Mouse (Mus musculus) testis, postnatal 10 days (tissue): ENCODE results near the gene Irs1.
A peak's percentile ranks its signal among the peaks of the same experiment; 100 is the strongest.

Experiments
- DNase-seq: peaks from one replicate; pipeline ENCODE4 v3.0.0; 2021; ENCODE audit warnings: low spot score

The Irs1 gene

GRCm38 (mm10) chr1:82291151-82291797 lies at the start of gene Irs1:
TSS of gene Irs1 (minus strand) at chr1:82291416.
- DNase-seq: peak; percentile 84

GRCm38 (mm10) chr1:82334506-82334905 lies 43.3 kb upstream of the Irs1 start:
- no peak for DNase-seq

- no peak for DNase-seq
These were observed 38.7 kb upstream of the Irs1 start for GRCm38 (mm10) chr1:82329954-82330247.

DNA sequence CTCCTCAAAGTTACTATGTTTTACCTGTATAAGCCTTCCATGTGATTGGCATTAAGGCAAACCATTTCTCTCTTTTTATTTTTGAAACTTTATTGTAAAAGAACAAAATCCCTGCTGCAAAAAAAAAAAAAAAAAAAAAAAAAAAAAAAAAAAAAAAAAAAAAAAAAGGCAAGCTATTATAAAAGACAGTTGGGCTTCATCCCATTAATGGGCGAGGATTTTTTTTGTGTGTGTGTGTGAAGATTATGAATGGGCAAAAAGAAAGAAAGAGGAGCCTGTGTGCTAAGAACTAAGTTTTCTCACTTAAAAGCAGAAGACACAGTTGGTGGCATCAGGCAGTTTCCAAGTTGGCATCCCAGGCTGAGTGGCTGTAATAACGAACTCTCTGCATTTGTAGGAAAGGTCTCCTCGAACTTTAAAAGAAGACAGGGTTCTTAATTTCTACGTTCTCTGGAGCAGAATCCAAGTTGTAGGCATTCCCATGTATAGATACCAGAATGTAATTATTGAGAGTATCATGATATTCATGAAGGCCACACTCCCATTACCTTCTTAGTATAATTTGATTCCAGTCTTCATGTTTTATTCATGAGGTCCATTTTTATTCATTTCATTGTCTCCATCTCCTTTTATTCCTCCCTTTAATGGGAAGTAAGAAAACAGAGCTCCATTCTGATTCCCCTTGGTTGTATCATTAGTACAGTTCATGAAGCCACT lies 38.2 kb upstream of the Irs1 start:
- no peak for DNase-seq

DNA sequence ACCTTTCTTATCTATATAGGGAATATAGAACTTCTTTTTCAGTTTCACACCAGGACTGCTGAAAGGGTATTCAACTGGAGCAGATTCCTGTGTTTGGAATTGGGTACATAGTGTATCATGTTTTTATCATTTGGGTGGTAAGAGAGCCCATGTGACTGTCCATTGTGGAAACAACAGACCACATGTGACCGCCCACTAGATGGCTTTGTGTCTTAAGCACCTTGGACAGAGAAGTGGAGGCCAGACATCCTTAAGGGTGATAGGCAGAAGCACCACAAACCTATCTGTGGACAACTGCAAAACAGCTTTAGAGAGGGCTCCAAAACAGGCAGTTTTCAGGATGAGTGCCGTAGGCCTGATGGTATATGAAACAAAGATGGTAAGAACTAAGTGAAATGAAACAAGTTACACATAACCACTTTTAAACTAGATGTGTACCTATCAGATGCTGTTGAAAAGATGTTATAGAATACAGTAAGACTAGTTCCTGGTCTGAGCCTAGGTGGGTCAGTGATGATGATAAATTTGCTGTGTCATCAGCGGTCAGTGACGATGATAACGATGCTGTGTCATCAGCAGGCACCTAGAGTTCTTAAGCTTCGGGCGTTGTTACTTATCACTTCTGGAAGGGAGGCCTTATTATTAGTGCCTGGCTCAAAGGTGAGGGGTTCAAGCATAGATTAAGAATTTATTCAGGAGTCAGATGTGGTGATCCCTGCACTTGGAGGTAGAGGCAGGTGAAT lies 37.0 kb upstream of the Irs1 start:
- DNase-seq: no peak

GRCm38 (mm10) chr1:82326120-82326519 lies 34.9 kb upstream of the Irs1 start:
- DNase-seq: no peak

DNA sequence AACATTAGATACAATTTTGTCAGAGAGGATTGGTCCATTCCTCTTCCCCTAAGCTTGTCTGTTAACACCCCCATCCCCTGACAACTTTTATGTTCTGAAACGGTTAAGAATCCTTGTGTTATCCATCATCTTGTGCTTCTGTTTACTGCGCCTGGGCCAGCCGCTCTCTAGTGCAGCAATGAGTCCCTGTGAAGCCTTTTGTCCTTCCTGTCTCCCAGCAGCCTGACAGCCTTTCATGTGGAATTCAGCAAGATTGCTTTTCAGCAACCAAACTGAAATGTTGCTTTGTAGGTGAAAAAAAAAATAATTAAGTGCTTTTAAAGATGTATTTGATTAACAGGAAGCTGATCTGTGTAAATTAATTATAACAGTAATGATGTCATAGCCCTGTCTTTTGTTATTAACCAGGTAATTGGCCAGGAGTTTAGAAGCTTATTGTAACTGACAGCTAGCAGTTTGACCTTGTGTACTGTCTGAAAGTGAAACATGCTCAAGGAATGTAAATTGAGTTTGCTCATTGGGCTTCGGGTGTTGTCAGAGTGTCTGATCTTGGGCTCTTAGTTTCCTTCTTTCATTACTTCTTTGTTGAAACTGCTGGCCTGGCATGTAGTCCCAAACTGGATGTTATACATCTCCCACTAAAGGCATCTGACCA lies 33.0 kb upstream of the Irs1 start:
- no peak for DNase-seq

GRCm38 (mm10) chr1:82321441-82321840 lies 30.2 kb upstream of the Irs1 start:
- no peak for DNase-seq

- DNase-seq: no peak
These were observed 29.6 kb upstream of the Irs1 start for GRCm38 (mm10) chr1:82320864-82321263.

- no peak for DNase-seq
These were observed 29.2 kb upstream of the Irs1 start for GRCm38 (mm10) chr1:82320456-82320855.

GRCm38 (mm10) chr1:82316746-82317126 lies 25.5 kb upstream of the Irs1 start:
- peak; percentile 61 for DNase-seq

DNA sequence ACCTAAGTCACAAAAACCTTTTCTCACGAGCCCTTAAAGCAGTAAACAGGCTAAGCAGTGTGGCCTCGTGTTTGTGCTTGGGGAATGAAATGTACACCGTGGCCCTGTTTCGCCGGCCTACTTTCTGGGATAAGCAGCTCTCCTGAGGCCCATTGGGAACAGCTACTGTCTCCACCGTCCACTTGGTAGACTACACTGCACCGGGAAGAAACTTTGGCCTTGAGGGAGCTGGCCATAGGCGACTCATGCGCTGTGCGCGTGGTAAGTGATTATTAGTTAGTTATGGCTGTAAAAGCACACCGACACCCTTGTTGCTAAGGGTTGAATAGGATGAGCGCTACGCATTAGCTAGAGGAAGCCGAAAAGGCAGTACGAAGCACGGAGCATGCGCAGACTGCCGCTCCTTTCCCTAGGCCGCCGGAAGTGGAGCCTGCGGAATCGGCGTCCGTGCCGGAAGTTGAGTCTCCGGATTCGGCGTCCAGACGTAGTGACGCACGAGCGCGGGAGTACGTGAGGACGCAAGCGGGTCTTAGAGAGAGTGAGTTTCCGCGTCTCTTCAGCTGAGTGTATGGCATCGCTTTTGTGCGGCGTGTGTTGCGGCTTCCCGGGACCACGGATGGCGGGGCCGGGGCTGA lies 25.0 kb upstream of the Irs1 start, which contains the start of gene Rhbdd1:
TSS of gene Rhbdd1 (plus strand) at position 342 of the 635 bp plus-strand sequence.
- peak; percentile 97 for DNase-seq

- DNase-seq: no peak
These were observed 13.3 kb upstream of the Irs1 start for GRCm38 (mm10) chr1:82304483-82304882.

- no peak for DNase-seq
These were observed 7.4 kb upstream of the Irs1 start for GRCm38 (mm10) chr1:82298586-82298985.

DNA sequence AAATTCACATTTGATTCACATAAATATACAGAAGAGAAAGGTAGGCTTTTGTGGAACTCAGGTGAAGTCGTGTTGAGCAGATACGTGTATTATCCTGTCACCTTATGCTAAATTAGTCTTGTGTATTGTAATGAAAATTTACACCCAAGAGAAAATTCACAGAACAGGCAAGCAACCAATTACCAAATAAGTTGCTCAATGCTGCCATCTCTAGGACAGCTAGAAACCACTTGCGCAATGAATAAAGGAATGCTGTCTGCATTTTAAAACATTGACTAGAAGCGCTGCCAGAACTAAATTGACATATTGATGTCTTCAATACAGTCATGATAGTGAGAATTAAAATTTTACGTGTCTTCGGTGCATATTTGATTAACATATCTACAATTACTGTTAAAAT lies 2.9 kb upstream of the Irs1 start:
- DNase-seq: no peak

DNA sequence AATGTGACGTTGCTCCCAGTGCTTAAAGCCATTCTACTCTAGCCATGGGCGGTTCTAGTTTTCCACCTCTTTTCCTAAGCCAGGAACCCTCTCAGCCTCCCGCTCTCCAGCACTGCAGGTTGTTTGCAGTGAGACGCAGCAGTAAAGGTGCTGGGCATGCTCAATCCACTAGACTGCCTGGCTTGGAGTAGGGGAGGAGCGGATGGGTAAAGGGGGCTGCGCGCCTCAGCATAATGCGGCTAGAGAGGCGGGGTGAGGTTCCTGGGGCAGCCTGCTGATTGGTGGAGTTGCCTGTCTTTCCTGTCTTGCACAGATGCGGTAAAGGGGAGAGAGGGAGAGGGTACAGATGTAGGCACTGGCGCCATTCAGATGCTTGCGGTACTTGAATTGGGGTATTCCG lies 1.6 kb upstream of the Irs1 start:
- DNase-seq: peak; percentile 53

DNA sequence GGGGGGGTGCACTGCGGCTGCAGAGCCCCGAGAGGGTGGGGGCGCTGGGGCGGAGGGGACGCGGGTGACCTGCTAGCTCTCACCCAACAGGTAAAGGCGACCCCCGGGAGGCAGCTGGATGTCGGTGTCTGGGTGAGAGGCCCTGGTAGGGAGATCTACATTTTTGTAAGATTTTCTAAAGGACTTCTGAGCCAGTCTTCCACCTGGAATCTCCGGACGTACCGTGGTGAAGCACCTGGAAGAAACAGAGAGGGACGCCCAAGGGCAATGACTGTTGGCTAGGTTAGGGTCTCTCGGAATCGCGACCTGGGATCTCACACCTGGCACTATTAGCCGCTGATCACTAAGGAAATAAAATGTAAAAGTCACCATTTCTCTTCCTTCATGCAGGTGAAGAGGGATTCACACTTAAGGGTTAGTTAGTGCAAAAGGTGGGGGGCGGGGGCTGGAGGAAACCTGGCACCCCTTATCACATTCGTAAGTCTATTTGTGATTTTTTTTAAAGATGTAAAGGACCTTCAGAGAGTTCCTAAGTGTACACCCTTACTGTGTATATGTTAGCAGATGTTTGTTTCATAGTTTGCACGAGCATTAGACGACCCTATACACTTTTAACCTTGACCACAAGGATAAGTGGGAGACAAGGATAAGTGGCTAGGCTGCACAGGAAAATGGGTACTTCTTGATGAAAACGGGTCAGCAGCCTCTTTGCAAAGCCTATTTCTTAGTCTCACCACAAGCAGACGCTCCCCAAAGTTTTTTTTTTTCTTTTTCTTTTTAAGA lies 905 bp upstream of the Irs1 start:
- DNase-seq: no peak

- peak; percentile 83 for DNase-seq
These were observed 479 bp downstream of the Irs1 start for GRCm38 (mm10) chr1:82290723-82291150.

DNA sequence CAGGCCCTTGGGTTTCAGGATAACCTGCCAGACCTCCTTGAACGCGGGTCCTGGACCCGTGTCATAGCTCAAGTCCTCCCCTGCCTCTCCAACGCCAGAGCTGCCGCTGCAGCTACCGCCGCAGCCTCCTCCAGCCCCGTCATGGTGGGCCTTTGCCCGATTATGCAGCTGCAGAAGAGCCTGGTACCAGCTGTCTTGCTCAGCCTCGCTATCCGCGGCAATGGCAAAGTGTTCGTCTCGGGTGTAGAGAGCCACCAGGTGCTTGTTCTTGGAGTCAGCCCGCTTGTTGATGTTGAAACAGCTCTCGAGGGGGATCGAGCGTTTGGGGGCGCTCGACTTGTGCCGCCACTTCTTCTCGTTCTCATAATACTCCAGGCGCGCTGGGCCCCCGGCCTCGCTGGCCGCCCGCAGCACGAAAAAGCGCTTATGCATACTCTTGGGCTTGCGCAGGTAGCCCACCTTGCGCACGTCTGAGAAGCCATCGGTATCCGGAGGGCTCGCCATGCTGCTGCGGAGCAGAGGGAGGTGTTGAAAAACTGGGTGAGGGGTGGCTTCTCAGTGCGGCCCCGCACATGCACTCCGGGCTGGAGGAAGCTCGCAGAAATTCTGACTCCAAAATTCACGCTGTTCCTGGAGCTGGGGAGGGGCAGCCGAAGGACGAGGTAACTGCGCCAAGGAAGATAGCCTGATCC lies 1.1 kb downstream of the Irs1 start:
- peak; percentile 60 for DNase-seq

DNA sequence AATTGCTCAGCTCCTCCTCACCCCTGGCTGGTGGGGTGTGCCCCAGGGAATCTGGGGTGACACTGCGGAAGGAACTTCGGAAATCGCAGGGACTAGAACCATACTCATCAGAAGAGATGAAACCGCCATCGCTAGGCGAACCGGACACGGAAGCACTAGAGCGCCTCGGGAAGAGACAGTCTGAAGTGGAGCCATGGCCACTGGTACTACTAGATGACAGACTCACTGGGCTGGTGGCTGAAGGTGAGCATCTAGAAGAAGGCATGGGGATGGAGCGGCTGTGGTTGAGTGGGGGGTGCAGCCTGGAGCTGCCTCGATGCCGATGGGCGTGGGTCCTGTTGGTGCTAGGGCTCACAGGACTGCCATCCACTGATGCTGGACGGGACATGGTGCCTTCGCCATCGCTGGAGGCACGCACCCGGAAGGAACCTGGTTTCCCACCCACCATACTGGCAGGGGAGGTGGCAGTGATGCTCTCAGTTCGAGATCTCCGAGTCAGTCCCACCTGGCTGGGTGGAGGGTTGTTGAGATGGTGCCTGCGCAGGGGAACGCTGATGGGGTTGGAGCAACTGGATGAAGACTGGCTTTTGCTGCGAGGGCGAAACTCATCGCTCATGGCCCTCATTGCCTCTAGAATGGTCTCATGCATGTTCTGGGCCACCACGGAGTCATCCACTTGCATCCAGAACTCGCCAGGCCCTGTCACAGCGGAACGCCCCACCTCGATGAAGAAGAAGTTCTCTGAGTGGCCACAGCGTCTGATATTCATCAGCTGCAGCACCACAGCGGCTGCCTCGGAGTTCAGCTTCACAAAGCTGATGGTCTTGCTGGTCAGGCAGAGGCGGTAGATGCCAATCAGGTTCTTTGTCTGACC lies 1.9 kb downstream of the Irs1 start:
- DNase-seq: peak; percentile 44
